Mouse (Mus musculus): Measurements from ENCODE around the gene Lasp1. TPM values are rescaled to one million over a fixed set of nuclear protein-coding genes. Genes with fewer than 3 reads are reported as not detected.

Lasp1 gene
- polyA plus RNA-seq, 1 experiment from 2014 or later = 45.1 TPM

DNA sequence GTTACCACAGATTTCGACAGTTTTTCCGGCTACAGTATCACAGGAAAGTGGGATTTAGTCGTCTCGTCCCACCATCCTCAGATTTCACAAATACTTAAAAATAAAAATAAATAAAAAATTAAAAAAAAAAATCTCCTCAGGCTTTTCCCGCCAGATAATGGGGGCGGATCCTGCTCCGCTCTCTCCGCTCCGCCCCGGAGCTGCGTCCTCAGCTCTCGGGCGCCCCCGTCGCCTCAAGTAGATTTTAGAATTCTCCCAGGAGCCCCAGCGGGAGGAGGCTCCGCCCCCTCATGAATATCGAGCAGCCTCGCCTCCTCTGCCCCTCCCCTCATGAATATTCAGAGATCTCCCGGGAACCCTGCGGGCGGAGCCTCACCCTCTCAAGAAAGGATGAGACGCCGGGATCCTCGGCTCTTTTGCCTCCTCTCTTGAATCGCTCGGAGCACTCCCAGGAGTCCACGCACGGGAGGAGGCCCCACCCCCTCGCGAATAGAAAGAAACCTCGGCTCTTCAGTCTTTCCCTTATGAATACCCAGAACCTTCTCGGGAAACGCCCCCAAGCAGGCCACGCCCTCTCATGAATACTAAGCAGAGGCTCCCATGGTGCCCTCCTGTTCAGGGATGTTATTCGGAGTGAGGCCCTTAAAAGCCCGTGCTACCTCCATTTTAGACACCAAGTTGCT is 85.3 kb downstream of the Lasp1 start, which contains the start of gene Fbxo47:
TSS of gene Fbxo47 (minus strand) at position 237 of the 683 bp plus-strand sequence.
- ATAC-seq (ENCODE audit: extremely low read depth, insufficient number of reproducible peaks, low FRiP score, low TSS enrichment) = peak; percentile 95
- H3K4me2 ChIP-seq = peak within 1 kb of the TSS; percentile 71
- peak within 1 kb of the TSS; percentile 76 for H3K9ac ChIP-seq
- H3K36me3 ChIP-seq = no peaks in the 10 kb centered on the region
- H3K9me3 ChIP-seq = 0 out of 2 replicates have a peak, but pooled peaks cover 3% of the 10 kb centered on the region
- H3K4me1 ChIP-seq = 0 out of 2 replicates have a peak, but pooled peaks cover 3% of the 10 kb centered on the region
- WGBS = under 1% methylated on average over 37 of the region's 37 CpGs
- peak within 1 kb of the TSS; percentile 65 for H3K4me3 ChIP-seq
- peak within 1 kb of the TSS; percentile 83 for H3K27ac ChIP-seq (replicated peaks)
- no peaks in the 10 kb centered on the region for H3K27me3 ChIP-seq (replicated peaks)

GRCm38 (mm10) chr11:97884601-97885185 is 85.9 kb downstream of the Lasp1 start:
- no peak for ATAC-seq (ENCODE audit: extremely low read depth, insufficient number of reproducible peaks, low FRiP score, low TSS enrichment)
- WGBS = 28% methylated on average over 7 of the region's 7 CpGs

GRCm38 (mm10) chr11:97885296-97885915 is 86.6 kb downstream of the Lasp1 start:
- H3K4me3 ChIP-seq = peak overlapping the region; percentile 65; the same call in 1 of the 2 replicates
- no peak overlapping the region for H3K4me2 ChIP-seq
- no peak overlapping the region for H3K9ac ChIP-seq
- ATAC-seq (ENCODE audit: extremely low read depth, insufficient number of reproducible peaks, low FRiP score, low TSS enrichment) = no peak
- H3K4me1 ChIP-seq = 0 out of 2 replicates have a peak, but pooled peaks cover 3% of the 10 kb centered on the region
- peak overlapping the region; percentile 83; the same call in 1 of the 2 replicates for H3K27ac ChIP-seq (replicated peaks)
- 78% methylated on average over 2 of the region's 2 CpGs for WGBS
- 0 out of 2 replicates have a peak, but pooled peaks cover 3% of the 10 kb centered on the region for H3K9me3 ChIP-seq
- H3K27me3 ChIP-seq (replicated peaks) = no peaks in the 10 kb centered on the region
- H3K36me3 ChIP-seq = no peaks in the 10 kb centered on the region

More at GRCm38 (mm10) chr11:97884601-97885185, 85.9 kb downstream of the Lasp1 start:
- 0 out of 2 replicates have a peak, but pooled peaks cover 3% of the 10 kb centered on the region for H3K9me3 ChIP-seq
- H3K4me2 ChIP-seq = peak overlapping the region; percentile 71
- H3K36me3 ChIP-seq = no peaks in the 10 kb centered on the region
- H3K4me1 ChIP-seq = 0 out of 2 replicates have a peak, but pooled peaks cover 3% of the 10 kb centered on the region
- H3K27me3 ChIP-seq (replicated peaks) = no peaks in the 10 kb centered on the region
- peak overlapping the region; percentile 75 for H3K9ac ChIP-seq
- H3K4me3 ChIP-seq = peak overlapping the region; percentile 65
- peak overlapping the region; percentile 83 for H3K27ac ChIP-seq (replicated peaks)

Other genes with a start within 250 kb of the Lasp1 start
- 0.03 and 0.08 TPM in 2 replicates for gene Srcin1, start 222.8 kb upstream of the Lasp1 start, polyA plus RNA-seq (2015; fragmentation: Nextera tagmentation; extraction: Ambion mirVana)
- gene Epop, start 169.3 kb upstream of the Lasp1 start, polyA plus RNA-seq (2015; fragmentation: Nextera tagmentation; extraction: Ambion mirVana) = 1.1 and 1.4 TPM in 2 replicates
- gene Mllt6, start 135.6 kb upstream of the Lasp1 start, polyA plus RNA-seq (2015; fragmentation: Nextera tagmentation; extraction: Ambion mirVana) = 1.7 and 1.9 TPM in 2 replicates
- 44.1 and 53.7 TPM in 2 replicates for gene Cisd3, start 113.2 kb upstream of the Lasp1 start, polyA plus RNA-seq (2015; fragmentation: Nextera tagmentation; extraction: Ambion mirVana)
- 10.5 and 11.0 TPM in 2 replicates for gene Pcgf2, start 98.5 kb upstream of the Lasp1 start, polyA plus RNA-seq (2015; fragmentation: Nextera tagmentation; extraction: Ambion mirVana)
- 371 and 445 TPM in 2 replicates for gene Psmb3, start 95.6 kb upstream of the Lasp1 start, polyA plus RNA-seq (2015; fragmentation: Nextera tagmentation; extraction: Ambion mirVana)
- 0.90 and 1.0 TPM in 2 replicates for gene Pip4k2b, start 54.3 kb upstream of the Lasp1 start, polyA plus RNA-seq (2015; fragmentation: Nextera tagmentation; extraction: Ambion mirVana)
- 10.2 and 10.5 TPM in 2 replicates for gene Cwc25, start 32.4 kb upstream of the Lasp1 start, polyA plus RNA-seq (2015; fragmentation: Nextera tagmentation; extraction: Ambion mirVana)
- gene 1700001P01Rik, start 23.1 kb upstream of the Lasp1 start, polyA plus RNA-seq (2015; fragmentation: Nextera tagmentation; extraction: Ambion mirVana) = not detected in 2 replicates
- 376 and 393 TPM in 2 replicates for gene Rpl23, start 16.6 kb upstream of the Lasp1 start, polyA plus RNA-seq (2015; fragmentation: Nextera tagmentation; extraction: Ambion mirVana)
- gene B230217C12Rik, start 41.8 kb downstream of the Lasp1 start, polyA plus RNA-seq (2015; fragmentation: Nextera tagmentation; extraction: Ambion mirVana) = 5.1 and 5.5 TPM in 2 replicates
- 0.70 and 1.1 TPM in 2 replicates for gene Fbxo47, start 85.2 kb downstream of the Lasp1 start, polyA plus RNA-seq (2015; fragmentation: Nextera tagmentation; extraction: Ambion mirVana)
- 0.23 and 0.44 TPM in 2 replicates for gene Plxdc1, start 187.4 kb downstream of the Lasp1 start, polyA plus RNA-seq (2015; fragmentation: Nextera tagmentation; extraction: Ambion mirVana)
- 4.6 and 5.1 TPM in 2 replicates for gene Arl5c, start 197.2 kb downstream of the Lasp1 start, polyA plus RNA-seq (2015; fragmentation: Nextera tagmentation; extraction: Ambion mirVana)
- 6.0 and 6.7 TPM in 2 replicates for gene Cacnb1, start 224.0 kb downstream of the Lasp1 start, polyA plus RNA-seq (2015; fragmentation: Nextera tagmentation; extraction: Ambion mirVana)
- gene Rpl19, start 227.7 kb downstream of the Lasp1 start, polyA plus RNA-seq (2015; fragmentation: Nextera tagmentation; extraction: Ambion mirVana) = 676 and 751 TPM in 2 replicates

Measured in heart, embryonic 13.5 days (tissue).